Mouse (Mus musculus) layer of hippocampus, adult 9-10 months (tissue): ENCODE results near the gene Gm11639.
A peak's percentile ranks its signal among the peaks of the same experiment; 100 is the strongest.

Experiments
- DNase-seq: peaks from one replicate; pipeline ENCODE4 v3.0.0; 2022; ENCODE audit warnings: low spot score

Gm11639 gene

DNA sequence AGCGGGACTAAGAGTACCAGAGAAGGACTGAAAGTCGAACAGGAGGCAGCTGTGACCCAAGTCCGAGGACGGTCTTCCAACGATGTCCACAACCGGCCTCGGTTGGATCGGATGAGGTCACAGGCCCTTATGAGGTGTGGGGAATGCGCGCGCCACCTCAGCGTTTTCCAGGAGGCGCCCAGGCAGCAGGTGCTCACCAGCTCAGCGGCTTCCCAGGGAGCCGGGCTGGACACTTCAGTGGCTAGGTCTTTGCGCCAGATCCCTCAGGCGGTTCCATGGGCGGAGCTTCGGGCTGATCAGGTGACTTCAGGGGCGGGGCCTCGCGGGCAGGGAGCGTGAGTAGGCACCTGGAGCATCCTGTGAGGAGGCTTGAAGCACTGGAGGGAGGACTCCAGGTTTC is at the start of gene Gm11639:
Gene Gm11639, plus strand, starts transcription at position 160 of the 400 bp plus-strand sequence.
- no peak for DNase-seq

DNA sequence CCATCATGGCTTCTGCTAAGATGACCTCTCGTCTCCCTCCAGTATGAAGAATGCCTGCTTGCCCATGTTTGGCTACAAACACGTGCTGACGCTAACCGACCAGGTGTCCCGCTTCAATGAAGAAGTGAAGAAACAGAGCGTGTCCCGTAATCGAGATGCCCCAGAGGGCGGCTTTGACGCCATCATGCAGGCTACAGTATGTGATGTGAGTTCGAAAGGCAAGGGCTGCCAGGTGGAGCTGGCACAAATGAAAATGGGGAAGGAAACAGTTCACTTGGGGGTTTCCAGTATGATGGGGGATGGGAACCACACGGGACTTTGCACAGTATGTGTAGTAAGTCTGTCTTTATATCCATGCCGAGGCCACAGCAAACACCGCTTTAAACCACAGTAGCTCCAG is 48.5 kb upstream of the Gm11639 start:
- no peak for DNase-seq

DNA sequence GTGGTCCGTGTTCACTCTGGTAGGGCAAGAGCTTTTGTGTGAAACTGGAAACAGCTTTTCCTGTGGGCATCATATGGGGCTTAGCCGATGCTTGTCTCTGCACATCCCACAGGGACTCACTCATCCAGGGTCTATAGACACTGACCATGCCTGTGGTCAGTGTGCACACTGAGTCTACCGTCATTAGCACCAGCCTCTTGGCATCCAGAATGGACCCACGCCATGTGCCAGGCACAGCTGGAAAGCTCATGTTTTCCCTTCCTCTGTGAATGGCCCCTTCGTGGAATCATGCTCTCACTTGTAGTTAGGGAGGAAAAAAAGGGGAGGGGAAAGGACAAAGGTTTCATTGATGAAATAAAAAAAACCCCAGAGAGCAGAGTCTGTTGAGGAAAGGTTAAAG is 47.5 kb upstream of the Gm11639 start:
- DNase-seq = no peak

GRCm38 (mm10) chr11:104638906-104639305 is 46.6 kb upstream of the Gm11639 start:
- DNase-seq = no peak

DNA sequence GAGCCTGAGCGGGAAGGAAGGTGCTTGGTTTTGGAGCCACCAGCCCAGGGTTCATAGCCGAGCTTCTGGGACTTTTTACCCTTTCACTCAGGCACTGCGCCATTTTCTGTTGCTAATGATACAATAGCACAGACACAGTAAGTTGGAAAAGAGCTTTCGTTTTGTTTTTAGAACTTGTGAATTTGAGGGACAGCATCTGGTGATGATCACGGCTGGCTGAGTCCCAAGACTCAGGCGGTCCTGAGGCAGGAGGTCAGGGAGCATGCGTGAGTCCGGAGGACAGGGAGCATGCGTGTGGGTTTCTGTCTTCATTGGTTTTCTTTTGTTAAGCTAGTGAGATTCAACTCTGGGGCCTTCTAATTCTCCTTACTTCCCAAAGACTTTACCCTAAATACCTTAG is 45.9 kb upstream of the Gm11639 start:
- DNase-seq = no peak

DNA sequence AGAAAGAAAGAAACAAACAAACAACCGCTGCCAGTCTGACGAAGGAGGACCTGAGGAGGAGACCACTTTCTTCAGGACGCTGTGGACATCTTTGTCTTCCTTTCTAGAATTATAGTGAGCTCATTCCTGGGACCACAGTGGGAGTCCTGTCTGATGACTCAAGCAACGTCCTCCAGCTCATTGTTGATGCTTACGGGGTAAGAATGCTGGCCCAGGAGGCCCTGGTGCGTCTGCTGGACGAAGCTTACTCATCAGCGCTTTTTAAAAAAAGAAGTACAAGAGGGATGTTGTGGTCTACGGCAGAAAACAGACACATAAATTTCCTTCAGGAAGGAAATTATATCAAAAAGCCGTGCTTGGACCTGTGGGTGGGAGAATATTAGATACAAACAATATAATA is 44.6 kb upstream of the Gm11639 start:
- DNase-seq = no peak

DNA sequence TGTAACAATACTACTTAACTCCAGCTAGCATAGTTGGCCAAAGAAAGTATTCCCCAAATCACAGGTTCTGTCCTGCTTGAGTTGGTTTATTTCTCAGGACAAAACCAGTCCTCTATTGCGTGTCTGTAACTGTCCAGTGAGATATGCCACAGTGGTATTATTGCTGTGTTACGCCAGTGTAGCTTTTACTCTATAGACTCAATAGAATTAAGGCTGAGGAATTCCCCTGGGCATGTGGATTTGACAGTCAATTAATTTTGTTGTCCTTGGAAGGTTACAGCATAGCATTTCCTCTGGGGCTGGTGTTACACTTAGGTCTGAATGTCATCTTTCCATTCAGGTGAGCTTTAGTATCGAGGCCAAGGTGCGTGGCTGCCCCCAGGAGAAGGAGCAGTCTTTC is 42.3 kb upstream of the Gm11639 start:
- no peak for DNase-seq

- DNase-seq = no peak
Measured at GRCm38 (mm10) chr11:104645402-104645801, 40.1 kb upstream of the Gm11639 start.

DNA sequence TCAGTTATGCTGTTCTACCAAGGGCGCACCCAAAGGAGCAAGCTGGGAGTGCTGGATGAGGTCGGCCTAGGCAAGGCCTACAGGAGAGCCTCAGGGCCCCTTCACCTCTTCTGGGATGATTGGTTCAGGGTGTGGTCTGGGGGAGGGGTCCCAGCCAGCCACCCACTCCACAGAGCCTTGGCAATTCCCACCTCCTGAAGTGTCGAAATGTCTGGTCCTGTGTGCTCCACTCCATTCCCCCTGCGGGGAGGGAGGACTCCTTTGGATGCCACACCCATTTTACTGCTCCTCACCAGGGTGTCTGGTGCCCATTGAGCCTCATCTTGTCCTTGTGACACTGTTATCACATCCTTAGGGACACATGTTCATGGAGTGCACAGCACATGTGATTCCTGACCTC is 39.3 kb upstream of the Gm11639 start:
- no peak for DNase-seq

DNA sequence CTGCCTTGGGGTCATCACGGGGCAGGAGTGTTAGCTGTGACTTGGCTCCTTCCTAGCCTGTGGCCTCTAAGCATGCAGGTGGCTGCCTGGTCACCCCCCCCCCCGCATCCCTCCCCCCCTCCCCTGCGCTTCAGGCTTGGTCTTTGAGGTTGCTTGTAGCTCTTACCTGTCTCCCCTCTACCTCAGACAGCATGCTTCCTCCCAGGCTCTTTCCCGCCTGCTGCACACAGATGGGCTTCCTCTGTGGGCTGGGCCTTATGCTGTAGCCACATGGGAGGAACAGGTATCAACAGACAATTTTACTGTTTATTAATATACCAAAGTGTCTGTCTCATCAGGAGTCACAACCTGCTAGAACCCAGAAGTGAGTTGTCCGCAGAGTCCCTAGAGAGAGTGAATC is 38.9 kb upstream of the Gm11639 start:
- DNase-seq = no peak

GRCm38 (mm10) chr11:104647188-104647867 is 38.2 kb upstream of the Gm11639 start:
- no peak for DNase-seq

DNA sequence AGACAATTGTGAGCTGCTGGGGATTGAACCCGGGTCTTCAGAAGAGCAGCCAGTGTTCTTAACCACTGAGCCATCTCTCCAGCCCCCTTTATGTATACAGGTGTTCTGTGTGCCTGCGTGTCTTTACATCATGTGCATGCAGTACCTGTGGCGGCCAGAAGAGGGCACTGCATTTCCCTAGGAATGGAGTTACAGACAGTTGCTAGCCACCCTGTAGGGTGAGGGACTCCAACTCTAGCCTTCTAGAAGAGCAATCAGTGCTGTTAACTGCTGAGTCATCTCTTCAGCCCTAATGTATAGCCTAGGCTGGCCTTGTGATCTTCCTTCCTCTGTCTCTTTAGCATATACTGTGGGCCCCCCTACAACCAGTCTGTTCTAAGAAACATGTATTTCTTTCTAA is 36.9 kb upstream of the Gm11639 start:
- DNase-seq = no peak

DNA sequence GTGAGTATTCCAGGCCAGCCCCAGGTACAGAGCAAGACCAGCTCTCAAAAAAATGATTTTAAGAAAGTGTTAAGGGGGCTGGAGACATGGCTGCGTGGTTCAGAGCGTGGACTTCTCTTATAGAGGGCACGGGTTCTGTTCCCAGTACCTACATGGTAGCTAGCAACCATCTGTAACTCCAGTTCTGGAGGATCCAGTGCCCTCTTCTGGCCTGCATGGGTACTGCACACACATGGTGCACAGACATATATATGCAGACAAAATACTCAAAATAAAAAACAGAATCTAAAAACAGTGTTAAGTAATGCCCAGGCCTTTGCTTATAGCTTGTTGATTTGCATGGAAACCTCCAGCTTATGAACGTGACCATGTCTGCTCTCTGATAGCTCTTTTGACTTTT is 24.9 kb upstream of the Gm11639 start:
- DNase-seq = no peak

DNA sequence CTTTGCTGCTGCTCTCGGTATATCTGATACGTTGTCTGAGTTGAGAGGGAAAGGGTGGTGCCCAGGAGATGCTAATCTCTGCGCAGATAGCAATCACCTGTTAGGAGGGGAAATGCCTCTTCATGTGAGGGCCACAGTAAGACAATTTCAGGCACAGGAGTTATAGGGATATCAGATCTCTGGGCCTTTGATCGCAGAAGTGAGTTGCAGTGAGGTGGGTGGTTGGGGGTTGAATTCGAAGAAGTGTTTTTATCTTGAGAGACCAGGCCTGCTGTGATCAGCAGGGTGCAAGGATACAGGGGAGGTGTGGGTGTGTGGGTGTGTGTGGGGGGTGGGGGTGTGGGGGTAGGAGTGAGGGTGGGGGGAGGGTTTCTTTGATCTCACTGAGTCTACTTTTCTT is 24.4 kb upstream of the Gm11639 start:
- no peak for DNase-seq

- DNase-seq = peak; percentile 32
Measured at GRCm38 (mm10) chr11:104661531-104662205, 23.8 kb upstream of the Gm11639 start.

- DNase-seq = no peak
Measured at GRCm38 (mm10) chr11:104662573-104662972, 22.9 kb upstream of the Gm11639 start.

GRCm38 (mm10) chr11:104663241-104663877 is 22.1 kb upstream of the Gm11639 start:
- DNase-seq = no peak

DNA sequence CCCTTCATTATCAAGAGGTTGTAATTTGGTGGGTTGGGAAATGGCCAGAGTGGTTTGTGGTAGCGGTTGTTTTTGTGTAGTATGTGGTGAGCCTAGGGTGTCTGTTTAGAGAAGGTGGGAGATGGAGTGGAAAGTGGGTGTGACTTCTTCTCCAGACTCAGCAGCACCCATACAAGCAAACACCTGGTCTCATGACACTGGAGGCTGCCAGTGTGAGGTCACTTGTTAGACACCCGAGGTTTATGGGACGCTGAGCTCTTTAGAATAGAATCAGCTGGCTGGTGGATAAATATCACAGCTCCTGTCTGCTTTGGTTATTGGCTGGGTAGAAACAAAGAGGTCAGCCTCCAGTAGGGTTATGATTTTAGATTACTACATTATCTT is 21.6 kb upstream of the Gm11639 start:
- DNase-seq = no peak

DNA sequence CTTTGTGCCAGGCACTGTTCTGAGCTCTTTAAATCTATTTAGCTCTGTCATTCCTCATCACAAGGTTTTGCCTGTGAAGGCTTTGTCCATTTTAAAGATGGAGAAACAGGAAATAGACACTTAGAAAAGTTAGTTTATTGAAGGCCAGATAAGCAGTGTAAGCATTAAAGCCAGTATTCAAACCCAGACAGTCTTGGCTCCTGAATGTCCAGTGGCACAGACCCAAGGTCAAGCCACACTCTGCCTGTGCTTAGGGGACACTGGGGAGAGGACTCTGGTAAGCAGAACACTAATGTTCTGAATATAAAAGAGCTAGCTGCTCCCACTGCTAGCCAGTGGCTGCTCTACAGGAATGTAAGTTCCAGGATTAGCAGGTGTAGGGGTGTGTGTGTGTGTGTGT is 21.1 kb upstream of the Gm11639 start:
- DNase-seq = no peak

DNA sequence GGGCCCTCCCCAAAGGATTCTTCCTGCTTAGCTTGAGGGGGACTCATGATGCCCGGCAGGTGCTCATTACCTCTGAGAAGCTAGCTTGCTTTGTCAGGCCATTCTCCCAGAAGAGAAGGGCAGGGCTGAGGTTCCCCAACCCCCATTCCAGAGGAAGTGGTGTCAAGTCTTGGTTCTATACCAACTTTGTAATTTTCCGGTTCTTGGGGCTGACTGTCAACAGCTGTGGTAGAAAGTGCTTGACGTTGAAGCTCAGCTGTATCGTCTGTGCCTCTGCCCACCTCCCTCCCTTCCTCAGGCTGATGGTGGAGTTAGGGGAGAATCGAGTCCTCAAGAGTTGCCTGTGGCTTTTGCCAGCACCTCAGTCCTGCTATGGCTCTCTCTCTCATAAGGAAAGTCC is 18.1 kb upstream of the Gm11639 start:
- DNase-seq = no peak

- DNase-seq = no peak
Measured at GRCm38 (mm10) chr11:104673412-104673811, 12.1 kb upstream of the Gm11639 start.

- DNase-seq = no peak
Measured at GRCm38 (mm10) chr11:104674768-104675167, 10.7 kb upstream of the Gm11639 start.

DNA sequence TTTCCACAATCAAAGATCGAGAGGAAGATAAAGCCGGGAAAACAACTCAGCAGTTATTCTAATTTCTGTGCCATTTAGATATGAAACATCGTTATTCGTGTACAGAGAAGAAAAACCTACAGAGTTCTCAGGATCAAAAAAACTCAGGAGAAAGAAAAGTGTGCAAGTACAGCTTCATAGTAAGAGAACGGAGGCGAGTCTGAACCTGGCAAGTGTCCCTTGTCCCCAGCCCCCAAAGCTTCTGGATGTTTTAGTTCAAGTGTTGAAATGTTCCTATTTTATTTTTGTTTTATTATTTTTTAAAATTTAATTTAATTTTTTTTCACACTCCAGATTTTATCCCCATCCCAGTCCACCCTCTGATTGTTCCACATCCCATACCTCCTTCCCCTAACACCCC is 7.7 kb downstream of the Gm11639 start:
- no peak for DNase-seq

- DNase-seq = no peak
Measured at GRCm38 (mm10) chr11:104704097-104704496, 18.6 kb downstream of the Gm11639 start.
